Mouse (Mus musculus): Measurements from ENCODE around the gene Olfr1394. TPM values are rescaled to one million over a fixed set of nuclear protein-coding genes. Genes with fewer than 3 reads are reported as not detected.
"Not testable (repeated sequence)": the region's sequence is repeated elsewhere in the genome, so short reads cannot be mapped to it uniquely, and the experiment has no call there.

The Olfr1394 gene
- not detected for total RNA-seq (2021)
- long read RNA-seq, experiment 1, result 0 reads
- long read RNA-seq, experiment 2, result 0 reads

GRCm38 (mm10) chr11:49154077-49154476, at the start of gene Olfr1394:
Olfr1394 (plus strand) TSS chr11:49154377.
- DNase-seq (ENCODE audit: low spot score in 2 of 2), result no peak

GRCm38 (mm10) chr11:49105752-49106151, 48.4 kb upstream of the Olfr1394 start:
- DNase-seq (ENCODE audit: low spot score in 2 of 2), result no peak

DNA sequence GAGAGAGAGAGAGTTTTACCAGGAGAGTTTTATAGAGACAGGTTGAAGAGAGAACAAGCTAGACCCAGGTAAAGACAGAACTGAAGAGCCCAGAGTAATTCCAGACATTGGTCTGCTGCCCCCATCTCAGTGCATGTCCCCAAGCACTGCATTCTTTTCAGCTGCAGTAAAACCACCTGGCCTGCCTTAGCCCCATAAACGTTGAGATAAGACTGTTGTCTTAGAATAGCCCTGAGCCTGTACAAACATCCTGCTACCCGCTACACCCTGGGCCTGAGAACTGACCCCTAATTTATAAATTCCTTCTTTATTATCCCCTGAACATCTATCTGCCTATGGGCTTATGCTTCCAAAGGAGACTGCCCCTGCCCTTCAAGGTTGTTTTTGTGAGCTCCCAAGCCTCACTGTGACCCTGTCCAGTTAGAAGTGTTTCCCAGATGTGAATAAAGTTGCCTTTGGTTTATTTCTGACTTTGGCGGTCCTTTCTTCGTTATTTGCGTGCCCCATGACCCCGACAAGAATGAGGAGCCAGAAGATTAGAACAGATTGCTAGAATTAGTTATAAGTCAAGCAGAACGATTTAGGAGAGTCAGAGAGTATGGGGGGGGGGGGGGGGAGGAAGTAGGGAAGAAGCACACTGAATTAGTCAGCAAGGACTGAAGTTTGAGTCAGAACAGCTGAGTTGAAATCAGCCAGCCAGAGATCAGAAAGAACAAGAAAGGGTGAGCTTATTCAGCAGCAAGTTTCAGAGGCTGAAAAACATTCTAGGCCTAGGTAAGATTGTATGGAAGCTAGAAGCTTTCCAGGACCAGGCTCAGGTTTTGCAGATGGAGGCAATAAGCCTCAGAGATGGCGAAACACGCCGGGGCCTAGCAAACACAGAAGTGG, 46.3 kb upstream of the Olfr1394 start:
- DNase-seq (ENCODE audit: low spot score in 2 of 2), result no peak

GRCm38 (mm10) chr11:49108833-49109232, 45.3 kb upstream of the Olfr1394 start:
- peak; percentile 24 to 26 for DNase-seq (ENCODE audit: low spot score in 2 of 2)

DNA sequence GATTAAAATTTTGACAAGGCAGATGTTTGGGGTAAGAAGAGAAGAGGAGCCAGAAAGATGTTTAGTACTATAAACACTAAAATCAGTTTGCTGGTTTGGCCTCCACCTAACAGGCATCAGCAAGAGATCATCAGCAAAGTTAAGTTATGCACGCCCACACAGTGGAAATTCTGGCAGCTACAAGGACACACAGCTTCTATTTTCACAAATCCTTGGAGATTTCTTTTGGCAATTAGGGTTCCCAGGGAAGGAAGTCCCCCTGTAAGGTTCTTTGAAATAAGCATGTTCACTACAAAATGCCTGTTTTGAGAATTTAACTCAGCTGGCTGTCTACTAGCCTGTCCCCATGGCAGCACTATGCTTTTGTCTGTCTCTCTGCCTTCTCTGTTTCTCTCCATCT, 43.2 kb upstream of the Olfr1394 start:
- no peak for DNase-seq (ENCODE audit: low spot score in 2 of 2)

- DNase-seq (ENCODE audit: low spot score in 2 of 2), result peak; percentile 30 to 35
Measured at GRCm38 (mm10) chr11:49112624-49113219, 41.5 kb upstream of the Olfr1394 start.

- DNase-seq (ENCODE audit: low spot score in 2 of 2), result no peak
Measured at GRCm38 (mm10) chr11:49114158-49114557, 40.0 kb upstream of the Olfr1394 start.

GRCm38 (mm10) chr11:49114774-49115173, 39.4 kb upstream of the Olfr1394 start, which contains the start of gene Olfr1396:
Olfr1396 (minus strand) TSS chr11:49114874.
- no peak for DNase-seq (ENCODE audit: low spot score in 2 of 2)

- DNase-seq (ENCODE audit: low spot score in 2 of 2), result no peak
Measured at GRCm38 (mm10) chr11:49119635-49120034, 34.5 kb upstream of the Olfr1394 start.

DNA sequence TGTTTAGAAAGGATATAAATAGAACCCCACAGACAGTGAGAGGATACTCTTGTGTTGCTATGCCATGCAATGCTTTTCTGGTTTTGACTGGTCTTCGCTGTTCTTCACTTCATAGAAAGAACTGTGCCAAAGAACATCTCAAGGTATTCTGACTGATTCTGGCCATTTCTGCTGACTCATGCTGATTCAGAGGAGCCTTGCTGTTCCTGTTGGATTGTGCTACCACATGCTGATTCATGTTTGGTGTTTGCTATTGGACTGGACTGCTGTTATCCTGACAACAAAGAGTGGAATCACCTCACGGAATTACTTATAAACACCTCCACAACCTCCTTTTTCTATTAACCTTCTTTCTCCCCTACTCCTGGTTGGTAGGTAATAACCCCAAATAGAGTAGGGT, 30.0 kb upstream of the Olfr1394 start:
- no peak for DNase-seq (ENCODE audit: low spot score in 2 of 2)

DNA sequence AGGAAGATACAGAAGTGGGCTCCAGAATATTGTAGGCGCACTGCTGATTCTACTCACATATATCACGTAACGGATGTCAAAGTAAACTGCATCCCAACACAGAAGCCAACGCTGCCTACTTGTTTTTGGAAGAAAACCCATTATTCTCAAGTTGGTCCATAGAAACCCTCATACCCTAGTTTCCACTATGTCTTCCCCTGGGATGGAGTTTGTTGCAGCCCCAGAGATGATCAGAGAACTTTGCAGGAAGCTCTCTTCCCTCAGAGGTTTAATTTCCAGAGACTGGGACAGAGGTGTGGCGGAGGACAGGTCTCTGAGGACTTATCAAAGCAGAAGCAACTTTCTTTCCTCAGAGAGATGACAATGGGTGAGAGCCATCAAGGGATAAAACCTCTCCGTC, 12.2 kb upstream of the Olfr1394 start, which contains the start of gene Olfr1395:
Gene Olfr1395 (plus strand): TSS at position 301 of the 400 bp plus-strand sequence.
- no peak for DNase-seq (ENCODE audit: low spot score in 2 of 2)

- no peak for DNase-seq (ENCODE audit: low spot score in 2 of 2)
Measured at GRCm38 (mm10) chr11:49156821-49157814, 2.9 kb downstream of the Olfr1394 start.

DNA sequence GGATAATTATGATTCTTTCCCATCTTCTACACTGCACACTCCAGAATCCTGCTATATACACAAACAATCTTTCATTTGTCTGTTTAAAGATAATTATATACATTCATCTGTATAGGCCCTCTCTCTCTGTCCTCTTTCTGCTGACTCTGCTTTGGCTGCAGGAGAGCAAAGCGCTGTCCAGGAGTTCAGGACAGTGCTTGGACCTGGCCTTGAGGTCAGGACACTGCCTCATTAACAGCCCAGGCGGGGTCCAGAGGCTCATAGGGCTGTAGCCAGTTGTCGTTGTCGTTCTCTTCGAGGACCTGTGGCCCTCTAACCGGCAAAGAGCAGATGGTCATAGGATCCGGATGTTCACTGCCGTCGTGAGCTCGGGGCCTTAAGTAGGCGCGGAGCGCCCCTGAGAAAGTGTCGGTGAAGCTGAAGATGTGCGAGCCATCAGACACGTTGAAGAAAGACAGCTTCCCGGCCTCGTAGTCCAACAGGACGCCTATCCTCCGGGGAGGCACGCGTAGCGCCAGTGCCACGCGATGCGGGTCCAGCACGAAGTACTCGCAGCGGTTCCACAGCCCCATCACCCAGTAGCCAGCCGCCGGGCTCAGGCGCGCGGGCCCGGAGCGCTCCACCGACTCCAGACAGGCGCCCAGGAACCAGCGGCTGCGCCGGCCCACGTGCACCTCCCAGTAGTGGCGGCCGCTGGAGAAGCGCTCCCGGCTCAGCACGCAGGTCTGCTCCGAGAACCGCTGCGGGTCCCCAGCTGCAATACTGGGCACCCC, 14.8 kb downstream of the Olfr1394 start:
- DNase-seq (ENCODE audit: low spot score in 2 of 2), result peak; percentile 34 to 35

- DNase-seq (ENCODE audit: low spot score in 2 of 2), result no peak
Measured at GRCm38 (mm10) chr11:49170576-49170975, 16.4 kb downstream of the Olfr1394 start.

DNA sequence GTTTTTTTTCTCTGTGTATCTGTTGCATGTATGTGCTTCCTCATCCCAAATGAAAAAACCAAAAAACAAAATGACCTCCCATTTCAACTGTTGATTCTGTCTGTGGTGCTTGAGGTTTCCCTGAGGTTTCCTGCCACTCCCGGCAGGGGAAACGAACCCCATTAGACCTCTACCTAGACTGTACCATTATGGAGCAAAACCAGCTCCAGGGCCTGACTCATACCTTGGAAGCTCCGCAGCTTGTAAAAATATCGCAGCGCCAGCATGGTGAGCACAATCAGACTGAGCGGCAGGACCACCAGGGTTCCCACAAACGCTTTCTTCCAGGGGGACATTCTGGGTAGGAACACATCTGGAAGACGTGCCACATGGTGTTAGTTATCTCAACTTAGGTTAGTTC, 21.2 kb downstream of the Olfr1394 start:
- DNase-seq (ENCODE audit: low spot score in 2 of 2), result no peak

- DNase-seq (ENCODE audit: low spot score in 2 of 2), result not testable (repeated sequence)
Measured at GRCm38 (mm10) chr11:49176047-49176779, 22.0 kb downstream of the Olfr1394 start.

DNA sequence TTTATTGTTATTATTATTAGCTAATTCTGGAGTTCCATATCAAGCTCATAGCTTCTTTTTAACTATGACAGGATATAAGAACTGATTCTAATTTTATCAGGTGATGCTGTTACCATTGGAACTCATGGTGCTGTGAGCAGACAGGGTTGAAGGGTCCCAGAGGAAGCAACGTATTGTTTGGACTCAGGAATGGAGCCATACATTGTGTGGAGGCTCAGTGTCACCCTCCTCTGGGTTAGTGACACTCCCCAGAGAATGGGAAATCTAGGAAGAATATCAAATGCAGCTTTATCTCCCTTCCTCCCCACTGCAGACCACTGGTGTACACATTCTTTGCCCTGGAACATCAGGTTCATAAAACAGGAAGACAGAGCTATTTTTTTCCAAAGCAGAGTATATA, 29.0 kb downstream of the Olfr1394 start:
- no peak for DNase-seq (ENCODE audit: low spot score in 2 of 2)

DNA sequence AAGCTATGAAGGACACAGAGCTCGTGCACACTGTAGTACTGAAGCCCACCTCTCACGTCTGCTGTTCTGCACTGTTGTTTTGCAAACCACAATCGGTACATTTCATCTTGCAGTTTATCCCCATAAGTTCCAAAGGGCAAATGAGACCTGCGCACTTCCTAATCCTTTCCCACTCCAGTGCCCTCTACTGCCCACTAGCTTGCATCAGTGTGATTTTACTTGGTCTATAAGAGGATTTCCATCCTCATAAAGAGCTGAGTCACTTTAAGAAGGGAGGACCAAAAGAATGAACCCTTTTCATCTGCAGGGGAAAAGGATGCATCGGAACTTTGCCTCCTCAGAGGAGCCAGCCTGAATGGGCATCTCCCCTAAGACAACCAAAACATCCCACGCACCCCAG, 32.3 kb downstream of the Olfr1394 start:
- no peak for DNase-seq (ENCODE audit: low spot score in 2 of 2)

DNA sequence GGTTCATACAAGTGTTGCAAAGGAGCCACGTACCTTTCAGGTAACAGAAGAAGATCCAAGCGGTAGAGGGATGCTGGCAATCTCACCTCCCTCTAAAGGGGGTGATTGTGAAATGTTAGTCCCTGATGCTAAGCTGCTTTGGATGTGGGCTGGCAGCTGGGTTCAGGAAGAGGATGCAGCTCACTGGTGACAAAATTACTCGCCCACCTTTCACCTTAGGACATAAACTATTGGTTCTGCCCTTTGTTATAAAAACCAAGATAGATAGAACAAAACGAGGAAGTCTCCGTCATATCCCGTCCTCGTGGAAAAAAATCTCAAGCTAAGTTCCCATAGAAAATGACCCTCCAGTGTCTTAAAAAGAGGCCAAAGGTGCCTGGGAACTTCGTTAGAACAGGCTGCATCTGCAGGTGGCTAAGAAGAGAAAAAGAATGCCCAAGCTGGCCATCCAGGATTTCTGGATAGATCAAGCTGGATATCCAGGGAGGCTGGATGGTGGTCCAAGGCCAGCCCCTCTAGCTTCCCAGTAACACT, 32.8 kb downstream of the Olfr1394 start, which contains the start of gene Btnl9:
Gene Btnl9 (minus strand): TSS at position 205 of the 534 bp plus-strand sequence.
- no peak for DNase-seq (ENCODE audit: low spot score in 2 of 2)

Data from left cerebral cortex, adult 18-20 months (tissue).